Mouse (Mus musculus) gastrocnemius, postnatal 36 days (tissue): ENCODE data around the gene Scml4. TPM values are rescaled to one million over a fixed set of nuclear protein-coding genes. Genes with fewer than 3 reads are reported as not detected.

ENCODE experiments used
- DNase-seq, 2 experiments: peaks; one replicate each; pipeline ENCODE4 v3.0.0; 2022
- intact Hi-C: fragments of 180-260 bp; cut with DNase I; formaldehyde crosslinking; loops from one replicate; pipeline ENCODE4 v1.15.1; 2025
- total RNA-seq, 2 experiments: library from RNA; stranded (reverse); gene quantifications; 2 replicates each; pipeline ENCODE4 v1.2.3; 2021

Gene Scml4
- total RNA-seq, 2 experiments from 2014 or later, result 0.94 to 1.3 TPM

DNA sequence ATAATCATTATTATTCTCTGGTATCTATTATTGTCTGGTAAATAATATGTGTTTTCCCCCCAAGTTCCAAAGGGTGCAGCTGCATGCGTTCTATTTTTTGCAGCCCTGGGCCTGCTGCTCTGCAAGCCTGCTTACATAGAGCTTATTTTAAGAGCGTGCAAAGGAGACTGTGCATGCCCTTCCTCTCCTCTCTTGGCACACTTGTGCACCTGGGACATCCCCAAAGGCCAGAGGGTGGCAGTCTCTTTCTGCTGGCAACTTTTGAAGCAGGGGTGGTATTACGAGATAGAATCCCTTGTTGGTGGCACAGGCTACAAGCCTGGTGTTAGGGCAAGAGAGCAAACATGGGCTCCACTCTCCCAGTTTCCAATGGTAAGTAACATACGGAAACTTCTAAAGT is 146.4 kb downstream of the Scml4 start:
- intact Hi-C loops, result loop anchor here (5.0 kb wide), 1 partner anchor 371 kb away; no protein-coding TSS in a partner anchor
- no peak for DNase-seq

DNA sequence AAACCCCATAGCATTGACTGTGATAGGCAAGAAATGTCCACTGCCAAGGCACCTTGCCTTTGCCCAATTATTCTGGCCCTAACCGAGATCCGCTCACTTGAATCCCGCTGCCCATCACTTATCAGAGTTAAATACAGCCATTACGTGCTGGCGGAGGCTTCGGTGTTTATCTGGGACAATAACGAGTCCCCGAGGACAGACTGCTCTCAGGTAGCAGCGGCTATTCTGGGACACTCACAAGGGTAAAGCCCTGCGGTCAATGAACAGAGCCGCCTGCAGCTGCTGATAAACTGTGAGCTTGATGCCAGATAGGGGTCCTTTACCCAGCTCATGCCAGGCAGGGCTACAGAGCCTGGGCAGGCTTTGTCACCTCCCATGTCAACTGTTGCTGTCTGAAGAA is 147.9 kb downstream of the Scml4 start:
- DNase-seq, result no peak
- intact Hi-C loops, result loop anchor here (5.0 kb wide), 1 partner anchor 369 kb away; no protein-coding TSS in a partner anchor

Other genes starting within 250 kb of the Scml4 start
- 10 to 100 TPM; 19.0 to 19.8 TPM for gene Sec63, start 98.9 kb upstream of the Scml4 start, total RNA-seq